Mouse (Mus musculus) forelimb bud, embryonic 11.5 days (tissue): ENCODE results near the gene Mcrs1.
"Not testable (repeated sequence)": the region's sequence is repeated elsewhere in the genome, so short reads cannot be mapped to it uniquely, and the experiment has no call there.

ENCODE experiments used
- DNase-seq: peaks from one replicate; pipeline ENCODE4 v3.0.0-alpha.2; 2012; ENCODE audit warnings: low read depth, low spot score

Mcrs1 gene

GRCm38 (mm10) chr15:99251111-99251510 is 650 bp downstream of the Mcrs1 start:
- DNase-seq = not testable (repeated sequence)

GRCm38 (mm10) chr15:99249938-99250337 is 1.8 kb downstream of the Mcrs1 start:
- no peak for DNase-seq

GRCm38 (mm10) chr15:99248972-99249371 is 2.8 kb downstream of the Mcrs1 start:
- DNase-seq = no peak

- DNase-seq = not testable (repeated sequence)
Measured at GRCm38 (mm10) chr15:99246736-99247135, 5.0 kb downstream of the Mcrs1 start.

- DNase-seq = no peak
Measured at GRCm38 (mm10) chr15:99242045-99242444, 9.7 kb downstream of the Mcrs1 start.

GRCm38 (mm10) chr15:99241249-99241648 is 10.5 kb downstream of the Mcrs1 start:
- DNase-seq = no peak

GRCm38 (mm10) chr15:99240129-99240528 is 11.6 kb downstream of the Mcrs1 start:
- no peak for DNase-seq

- DNase-seq = no peak
Measured at GRCm38 (mm10) chr15:99238006-99238405, 13.8 kb downstream of the Mcrs1 start.

GRCm38 (mm10) chr15:99234326-99235010 is 17.3 kb downstream of the Mcrs1 start:
- no peak for DNase-seq

GRCm38 (mm10) chr15:99233719-99234118 is 18.0 kb downstream of the Mcrs1 start:
- DNase-seq = no peak

GRCm38 (mm10) chr15:99231998-99232397 is 19.8 kb downstream of the Mcrs1 start:
- DNase-seq = no peak

- no peak for DNase-seq
Measured at GRCm38 (mm10) chr15:99226090-99226489, 25.7 kb downstream of the Mcrs1 start.

GRCm38 (mm10) chr15:99225081-99225810 is 26.5 kb downstream of the Mcrs1 start:
- no peak for DNase-seq

- no peak for DNase-seq
Measured at GRCm38 (mm10) chr15:99224208-99224911, 27.4 kb downstream of the Mcrs1 start, which contains the start of gene Kcnh3. TSS of gene Kcnh3 (plus strand) at chr15:99224861.

- no peak for DNase-seq
Measured at GRCm38 (mm10) chr15:99223585-99224207, 28.1 kb downstream of the Mcrs1 start.

- DNase-seq = no peak
Measured at GRCm38 (mm10) chr15:99222794-99223584, 28.8 kb downstream of the Mcrs1 start.

GRCm38 (mm10) chr15:99221315-99221952 is 30.3 kb downstream of the Mcrs1 start:
- DNase-seq = peak; percentile 82

GRCm38 (mm10) chr15:99217630-99218029 is 34.1 kb downstream of the Mcrs1 start:
- DNase-seq = no peak

- DNase-seq = no peak
Measured at GRCm38 (mm10) chr15:99215741-99216463, 35.9 kb downstream of the Mcrs1 start.

GRCm38 (mm10) chr15:99214941-99215340 is 36.8 kb downstream of the Mcrs1 start:
- DNase-seq = no peak
